Mouse (Mus musculus) kidney, postnatal 36 days (tissue): ENCODE results near the gene Myo16.

Experiments
- DNase-seq, 2 experiments: peaks; one replicate each; pipeline ENCODE4 v3.0.0; 2021 to 2022; ENCODE audit warnings: mixed read lengths in 2 of 2

Gene Myo16

DNA sequence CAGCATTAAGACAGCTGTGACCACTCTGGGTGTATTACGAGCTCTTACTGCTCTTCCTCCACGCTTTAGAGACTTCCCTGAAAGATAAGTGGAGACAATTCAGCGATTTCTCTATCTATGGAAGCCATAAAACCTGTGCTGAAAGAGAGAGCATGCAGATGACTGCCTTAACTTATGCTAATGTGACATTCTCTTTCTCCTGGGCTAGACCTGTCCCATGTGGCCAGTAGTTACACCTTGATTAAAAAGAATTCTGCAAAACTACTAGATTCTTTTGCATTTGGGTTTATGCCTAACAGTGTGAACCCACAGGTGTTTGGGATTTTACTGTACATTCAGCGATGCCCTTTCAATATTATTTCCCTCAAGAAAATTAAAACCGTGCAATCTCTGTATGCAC is 328.4 kb downstream of the Myo16 start:
- DNase-seq: no peak

DNA sequence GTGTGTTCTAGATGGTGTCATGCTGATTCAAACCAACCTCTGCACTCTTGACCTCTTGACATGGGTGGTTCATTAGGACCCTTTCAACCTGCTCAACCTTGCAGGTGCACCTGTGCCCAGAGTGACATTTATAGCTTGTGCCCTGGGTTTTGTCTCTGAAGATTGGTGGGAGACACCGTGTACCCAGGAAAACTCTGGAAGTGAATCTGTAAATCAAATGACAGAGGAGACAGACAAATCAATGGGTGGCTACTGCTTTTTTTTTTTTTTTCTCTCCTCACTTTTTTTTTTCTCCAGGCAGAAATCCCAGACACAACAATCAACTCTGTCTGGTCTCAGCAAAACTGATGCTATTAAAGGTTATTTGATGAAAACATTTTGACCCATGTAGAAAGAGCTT is 329.2 kb downstream of the Myo16 start:
- DNase-seq: no peak

DNA sequence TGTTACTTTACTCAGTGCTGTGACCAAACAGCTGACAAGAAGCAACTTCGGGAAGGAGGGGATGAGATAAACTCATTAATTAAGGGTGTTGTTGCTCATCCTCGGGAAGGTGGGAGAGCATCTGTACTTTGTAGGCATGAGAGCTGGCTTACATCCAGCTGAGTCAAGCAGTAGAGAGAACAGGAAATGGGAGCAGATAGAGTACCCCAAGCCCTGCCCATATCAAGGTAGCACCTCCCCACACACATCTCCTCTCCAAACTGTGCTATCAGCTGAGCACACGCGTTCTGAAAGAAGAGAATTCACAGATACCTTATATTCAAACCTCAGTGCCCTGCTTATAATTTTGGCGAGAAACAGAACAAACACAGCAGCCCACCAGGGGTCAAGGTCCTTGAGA is 330.1 kb downstream of the Myo16 start:
- DNase-seq: no peak

DNA sequence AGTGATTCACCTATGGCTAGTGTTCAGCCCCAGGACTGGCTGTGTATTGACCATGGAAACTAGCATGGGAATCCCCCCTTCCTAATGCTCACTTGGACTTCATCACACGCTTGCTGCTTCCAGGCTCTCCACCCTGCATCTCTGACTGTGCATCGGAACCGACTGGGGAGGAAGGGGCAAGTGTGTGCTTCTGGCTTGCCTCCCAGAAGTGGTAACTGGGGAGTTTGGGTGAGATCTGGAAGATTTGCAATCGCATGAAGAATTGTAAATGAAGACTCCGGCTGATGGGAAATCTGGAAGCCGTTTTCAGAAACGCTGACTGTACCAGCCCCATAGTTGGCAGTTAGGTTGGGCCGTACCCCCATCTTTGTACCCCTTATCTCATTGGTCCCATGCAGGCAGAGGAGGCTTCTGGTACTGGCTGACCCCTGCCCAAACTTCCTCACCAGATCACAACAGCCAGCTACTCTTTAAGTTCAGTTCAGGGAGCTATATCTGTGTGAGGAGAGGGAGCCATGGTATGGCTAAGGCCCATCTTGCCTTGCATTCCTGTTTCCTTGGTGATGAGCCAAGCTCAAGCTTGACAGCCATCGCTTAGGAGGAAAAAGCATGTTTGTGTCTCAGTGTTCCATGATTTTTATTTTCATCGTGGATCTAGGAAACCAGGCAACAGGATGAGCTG is 336.2 kb downstream of the Myo16 start:
- no peak for DNase-seq

DNA sequence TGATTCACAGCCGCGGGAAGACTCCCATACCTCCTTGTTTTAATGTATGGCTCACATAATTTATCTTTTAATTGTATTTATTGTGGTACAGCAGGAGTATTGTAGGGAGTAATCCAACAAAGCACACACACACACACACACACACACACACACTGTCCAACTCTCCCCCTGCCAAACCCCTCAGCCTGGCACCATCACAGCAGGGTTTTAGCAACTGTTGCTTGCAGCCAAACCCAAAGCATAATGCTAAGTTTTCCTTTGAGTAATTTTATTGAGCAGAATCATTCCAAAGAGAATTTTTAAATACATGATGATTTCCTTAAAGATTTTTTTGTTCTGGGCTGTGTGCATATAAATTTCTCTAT is 336.7 kb downstream of the Myo16 start:
- DNase-seq: no peak

DNA sequence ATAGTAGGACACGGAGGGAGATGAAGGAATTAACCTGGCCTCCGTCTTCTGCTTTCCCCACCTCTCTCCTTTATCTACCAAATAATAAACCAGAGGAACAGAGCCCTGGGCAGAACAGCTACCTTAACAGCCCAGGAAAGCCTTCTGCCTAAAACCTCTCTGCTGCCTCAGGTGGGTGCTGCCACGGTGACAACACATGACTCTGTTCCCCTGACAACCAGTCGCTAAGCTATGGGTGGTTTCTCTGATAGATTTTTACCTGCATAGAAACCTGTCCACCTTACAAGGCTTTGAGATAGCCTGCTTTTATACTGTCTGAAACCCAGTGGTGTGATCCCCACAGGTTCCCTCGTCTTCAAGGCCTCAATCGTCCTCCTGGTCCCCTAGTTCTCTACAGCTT is 337.2 kb downstream of the Myo16 start:
- no peak for DNase-seq

DNA sequence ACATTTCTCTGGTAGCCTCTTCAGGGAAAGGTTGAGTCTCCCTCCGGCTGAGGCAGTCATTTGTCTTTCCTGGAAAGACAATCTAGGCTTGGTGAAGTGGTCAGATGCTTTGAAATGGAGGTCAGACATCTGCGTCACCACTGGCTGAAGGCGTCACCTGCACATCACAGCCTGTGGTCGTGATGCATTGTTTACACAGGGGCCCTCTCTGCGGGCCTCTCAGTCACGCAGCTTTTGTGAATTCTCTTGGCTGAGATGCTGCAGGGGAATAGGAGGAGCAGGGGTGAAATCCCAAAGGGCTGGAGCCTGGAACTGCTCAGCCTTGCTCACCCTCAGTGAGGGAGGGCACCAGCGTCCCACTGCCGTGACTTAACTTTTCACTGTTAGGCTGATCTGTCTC is 346.1 kb downstream of the Myo16 start:
- DNase-seq: no peak

DNA sequence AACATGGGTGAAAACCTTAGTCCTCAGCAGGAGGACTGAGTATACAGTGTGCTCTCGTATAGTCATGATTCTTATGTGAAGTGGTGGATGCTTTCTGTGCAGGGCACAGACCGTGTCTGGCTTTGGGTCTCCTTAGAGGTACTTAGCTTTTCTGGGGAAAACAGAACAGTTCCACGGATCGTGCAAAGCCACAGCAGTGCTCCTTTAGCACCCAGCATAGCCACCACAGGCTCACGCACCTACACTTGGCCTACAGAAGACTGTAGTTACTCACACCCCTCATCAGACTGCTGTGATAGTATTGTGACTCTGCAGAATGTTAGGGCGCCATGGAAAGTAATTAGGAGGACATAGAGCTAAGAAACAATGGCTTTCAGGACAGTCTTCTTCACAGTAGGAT is 346.8 kb downstream of the Myo16 start:
- DNase-seq: no peak

DNA sequence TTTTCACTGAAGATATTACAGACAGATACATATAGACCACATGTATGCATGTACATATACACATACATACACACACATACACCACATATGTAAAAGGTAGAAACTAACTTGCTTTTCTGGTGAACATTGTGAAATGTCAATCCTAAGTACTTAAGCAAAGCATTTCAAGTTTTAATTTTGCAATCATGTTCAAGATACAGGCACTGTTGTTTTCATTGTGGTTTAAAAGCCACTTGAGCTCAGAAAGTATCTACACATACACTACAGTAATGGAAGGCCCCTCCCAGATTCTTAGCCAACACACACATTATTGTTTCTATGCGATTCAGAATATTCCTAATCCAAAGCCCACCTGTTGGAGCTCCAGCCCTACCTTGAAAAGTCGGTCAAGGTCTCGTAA is 348.0 kb downstream of the Myo16 start:
- DNase-seq: no peak

DNA sequence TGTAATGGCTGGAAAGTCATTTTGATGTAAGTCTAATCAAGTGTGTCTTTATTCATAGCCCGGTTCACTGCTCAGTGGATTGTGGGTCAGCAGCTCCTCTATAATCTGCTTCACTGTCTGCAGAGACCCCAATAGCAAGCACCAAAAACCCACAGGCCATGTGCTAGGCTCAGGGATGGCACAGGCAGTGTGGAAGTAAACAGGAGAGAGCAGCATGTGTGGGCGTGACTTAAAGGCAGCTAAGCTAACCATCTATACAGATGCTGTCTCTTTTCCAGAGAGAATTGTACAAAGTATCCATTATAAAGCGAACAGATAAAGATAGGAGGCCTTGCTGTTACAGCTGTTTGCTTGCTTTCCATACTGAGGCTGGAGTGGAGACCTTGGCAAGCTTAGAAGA is 358.4 kb downstream of the Myo16 start:
- DNase-seq: no peak

DNA sequence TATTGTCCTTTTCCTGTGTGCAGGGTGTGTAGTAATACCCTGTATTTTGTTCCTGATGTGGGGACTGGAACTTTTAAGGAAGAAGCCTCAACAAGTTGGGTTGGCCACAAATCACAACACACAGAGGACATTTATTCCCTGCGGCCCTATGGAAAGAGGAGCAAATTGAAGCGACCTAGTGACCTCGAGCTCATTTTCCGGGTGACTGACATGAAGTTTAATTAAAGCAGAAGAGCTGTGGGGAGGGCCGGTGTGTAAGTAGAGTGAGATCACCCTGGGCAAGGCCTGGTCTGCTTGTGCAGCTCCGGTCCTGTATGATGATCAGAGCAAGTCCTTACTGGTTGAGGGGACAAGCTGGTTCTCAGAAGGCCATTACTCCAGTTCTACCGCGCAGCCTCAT is 363.7 kb downstream of the Myo16 start:
- DNase-seq: no peak

DNA sequence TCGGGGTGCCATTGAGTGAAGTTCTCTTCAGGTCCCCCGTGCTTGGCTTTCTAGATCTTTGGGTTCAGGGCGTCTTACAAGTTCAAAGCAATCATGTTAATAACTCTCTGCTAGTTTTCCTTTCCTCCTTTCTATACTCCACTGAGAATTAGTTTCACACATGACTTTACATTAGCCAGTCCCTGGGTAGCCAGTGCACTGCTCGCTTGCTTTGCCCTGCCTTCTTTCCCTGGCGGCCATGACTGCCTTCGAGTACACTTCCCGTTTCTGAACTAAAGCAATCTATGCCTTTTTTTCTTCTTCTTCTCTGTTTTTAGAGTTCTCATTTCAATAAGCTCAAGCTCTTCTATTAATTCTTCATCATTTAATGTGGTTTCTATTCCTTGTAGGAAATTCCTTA is 365.6 kb downstream of the Myo16 start:
- no peak for DNase-seq

DNA sequence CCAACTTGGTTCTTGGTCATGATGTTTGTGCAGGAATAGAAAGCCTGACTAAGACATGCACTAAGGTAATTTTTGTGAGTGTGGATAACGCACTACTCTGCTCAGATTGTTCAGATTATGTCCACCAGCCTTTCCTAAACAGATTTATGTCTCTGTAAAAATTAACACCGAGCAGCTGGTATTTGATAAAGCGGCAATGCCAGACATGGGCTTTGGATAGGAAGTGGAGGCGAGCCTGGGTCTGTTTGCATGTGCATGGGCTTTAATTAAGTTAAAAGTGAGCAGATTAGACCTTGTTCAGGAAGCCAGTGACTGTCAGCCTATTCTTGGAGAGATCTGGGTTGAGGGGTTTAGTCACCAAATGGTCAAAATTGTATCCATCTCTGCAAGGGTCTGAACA is 367.8 kb downstream of the Myo16 start:
- no peak for DNase-seq

DNA sequence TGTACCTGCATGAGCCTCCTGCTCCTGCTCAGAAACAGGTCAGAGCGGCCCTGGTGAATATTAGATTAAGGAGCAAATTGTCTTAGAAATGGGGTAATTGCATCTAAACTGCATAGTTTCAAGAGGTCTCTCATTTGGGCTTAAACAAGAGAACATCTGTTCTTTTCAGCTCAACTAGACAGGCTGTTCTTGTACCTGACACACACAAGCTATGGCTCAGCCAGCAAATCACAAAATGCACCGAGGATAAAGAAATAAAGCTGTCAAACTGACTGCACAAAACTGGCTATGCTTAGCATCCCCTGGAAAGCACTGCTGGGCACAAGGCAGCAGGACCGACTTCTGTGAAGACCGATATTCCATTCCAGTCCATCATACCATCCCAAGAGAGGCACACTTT is 372.0 kb downstream of the Myo16 start:
- DNase-seq: no peak

DNA sequence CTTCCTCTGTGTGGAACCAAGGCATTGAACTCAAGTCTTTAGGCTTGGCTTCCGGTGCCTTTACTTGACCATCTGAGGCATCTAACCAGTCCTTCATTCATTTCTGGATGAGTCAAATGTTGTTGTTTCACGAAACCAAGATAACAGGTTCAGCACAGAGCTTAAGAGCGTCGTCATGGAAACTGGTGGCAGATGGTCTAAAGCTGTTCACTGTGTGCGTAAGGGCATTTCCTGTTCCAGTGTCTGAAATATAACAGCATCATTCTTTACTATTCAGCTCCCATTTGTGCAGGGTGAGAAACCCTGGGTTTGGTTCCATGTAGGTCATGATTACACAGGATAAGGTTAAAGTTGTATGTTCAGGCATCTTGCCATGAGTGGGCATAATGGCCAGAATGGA is 372.9 kb downstream of the Myo16 start:
- DNase-seq: no peak

DNA sequence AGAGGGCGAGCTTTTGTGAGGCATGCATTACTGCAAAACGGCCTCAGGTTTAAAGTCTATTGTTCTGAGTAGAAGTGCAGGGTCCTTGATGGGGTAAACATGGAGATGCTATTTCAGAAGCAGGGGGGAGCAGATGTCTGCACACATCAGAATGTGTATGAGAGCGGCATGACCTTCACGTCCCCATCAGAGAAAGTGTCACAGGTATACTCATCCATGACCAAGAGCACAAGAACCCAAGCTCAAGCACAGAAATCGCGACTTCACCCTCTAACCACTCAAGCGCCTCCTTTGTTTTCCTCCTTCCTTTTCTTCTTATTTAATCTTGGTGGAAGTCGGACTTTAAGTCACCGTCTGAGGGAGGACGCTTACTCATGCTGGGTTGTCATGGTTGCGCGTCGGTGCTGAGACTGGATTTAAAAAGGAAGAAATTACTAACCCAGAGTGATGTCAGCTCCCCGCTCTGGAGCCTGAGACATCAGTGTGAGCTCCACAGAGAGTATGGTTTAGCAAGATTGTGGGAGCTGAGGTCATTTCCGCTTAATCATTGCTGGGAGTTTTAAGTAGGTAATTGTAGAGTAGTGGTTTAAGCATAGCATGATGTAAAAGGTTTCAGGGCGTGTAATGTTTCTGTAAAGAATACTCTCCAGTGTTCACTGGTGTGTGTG is 381.0 kb downstream of the Myo16 start:
- no peak for DNase-seq

DNA sequence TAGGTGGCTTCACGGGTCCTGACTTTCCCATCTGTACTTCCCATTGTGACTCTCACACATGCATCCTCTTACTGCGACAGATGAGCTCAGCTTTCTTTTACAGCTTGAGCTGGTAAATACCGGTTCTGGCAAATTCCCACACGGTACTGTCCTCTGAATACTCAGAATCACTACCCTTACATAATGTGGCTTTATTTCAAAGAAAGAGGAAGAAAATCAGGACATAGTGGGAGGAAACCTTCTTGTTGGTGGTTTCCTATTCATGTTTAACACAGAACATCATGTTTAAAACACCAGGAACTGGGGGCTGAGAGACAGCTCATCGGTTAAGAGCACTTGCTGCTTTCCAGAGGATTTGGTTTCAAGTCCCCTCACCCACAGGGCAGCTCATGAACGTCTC is 384.6 kb downstream of the Myo16 start:
- no peak for DNase-seq

DNA sequence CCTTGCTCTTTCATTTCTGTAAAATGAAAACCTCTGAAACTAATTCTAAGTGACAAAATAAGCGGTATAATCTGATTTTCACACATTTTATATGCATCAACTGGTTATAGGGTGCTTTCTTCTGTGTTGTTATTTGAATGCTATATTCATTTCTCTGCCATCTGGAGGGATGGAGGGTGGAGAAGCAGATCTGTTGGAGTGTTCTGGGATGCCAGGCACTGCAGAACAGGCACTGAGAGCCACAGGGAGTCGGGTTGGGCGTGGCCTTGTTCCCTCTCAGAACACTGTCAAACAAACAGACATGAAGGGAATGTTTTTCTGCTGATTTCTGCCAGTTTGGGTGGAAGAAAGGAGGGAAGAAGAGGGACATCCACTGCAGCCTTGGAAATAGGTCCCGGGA is 386.0 kb downstream of the Myo16 start:
- no peak for DNase-seq

DNA sequence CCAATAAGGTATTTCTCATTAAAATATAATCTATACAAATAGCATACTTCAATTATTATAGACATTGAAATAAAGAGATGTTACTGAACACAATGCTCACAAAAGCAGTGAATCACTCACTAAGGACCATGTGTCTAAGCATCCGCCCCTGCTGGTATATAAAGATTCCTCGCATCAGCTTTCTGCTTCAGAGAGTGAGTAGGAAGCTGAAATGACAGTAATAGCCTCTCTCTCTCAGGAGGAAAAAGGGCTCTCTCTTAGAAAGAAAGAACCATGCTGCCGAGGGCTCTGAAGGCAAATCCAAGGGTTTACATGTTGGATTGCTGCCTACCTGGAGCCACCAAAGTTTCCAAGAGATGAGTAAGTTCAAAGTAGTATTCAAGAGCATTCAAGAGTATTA is 392.2 kb downstream of the Myo16 start:
- DNase-seq: no peak

DNA sequence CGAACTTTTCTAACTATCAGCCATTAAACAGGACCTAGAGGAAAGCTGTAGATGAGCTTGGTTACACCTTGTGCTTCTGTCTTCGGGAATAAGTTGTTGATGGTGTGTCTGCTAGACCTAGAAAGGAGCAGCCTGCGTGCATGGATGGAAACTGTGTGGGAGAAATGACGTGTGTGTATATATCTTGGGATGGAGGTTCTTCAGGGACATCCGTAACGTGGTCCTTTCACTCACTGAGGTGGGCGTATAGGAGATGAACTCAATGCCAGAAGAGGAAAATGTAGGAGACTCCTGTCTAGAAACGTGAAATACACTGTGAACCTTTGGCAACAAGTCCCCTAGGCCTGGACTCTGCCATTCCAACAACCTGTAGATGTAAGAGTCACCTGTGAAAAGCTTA is 392.8 kb downstream of the Myo16 start:
- DNase-seq: no peak

DNA sequence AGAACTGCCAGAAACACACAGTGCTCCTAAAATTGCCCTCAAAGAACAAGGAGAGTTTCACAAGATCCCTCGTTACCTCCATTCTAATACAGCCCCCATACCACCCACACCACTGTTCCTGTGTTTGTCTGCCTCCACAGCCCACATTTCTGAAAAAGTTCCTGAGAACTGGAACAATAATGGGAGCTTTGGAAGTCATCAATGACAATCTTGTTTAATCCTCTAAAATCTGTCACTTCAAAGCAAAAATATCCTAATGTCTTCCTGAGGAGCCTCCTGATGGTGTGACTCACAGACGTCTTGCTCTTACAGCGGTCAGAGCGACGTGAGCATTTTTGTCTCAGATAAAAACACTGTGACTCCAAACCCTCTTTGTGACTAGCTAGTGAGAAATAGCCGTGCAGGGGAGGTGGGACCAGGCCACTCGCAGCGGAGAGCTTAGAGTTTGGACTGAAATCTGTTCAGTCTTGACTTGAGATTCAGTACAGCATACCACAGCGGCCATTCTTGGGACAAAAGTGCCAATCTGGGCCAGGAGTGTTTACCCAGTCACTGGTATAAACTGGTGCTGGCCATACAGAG is 394.4 kb downstream of the Myo16 start:
- no peak for DNase-seq

DNA sequence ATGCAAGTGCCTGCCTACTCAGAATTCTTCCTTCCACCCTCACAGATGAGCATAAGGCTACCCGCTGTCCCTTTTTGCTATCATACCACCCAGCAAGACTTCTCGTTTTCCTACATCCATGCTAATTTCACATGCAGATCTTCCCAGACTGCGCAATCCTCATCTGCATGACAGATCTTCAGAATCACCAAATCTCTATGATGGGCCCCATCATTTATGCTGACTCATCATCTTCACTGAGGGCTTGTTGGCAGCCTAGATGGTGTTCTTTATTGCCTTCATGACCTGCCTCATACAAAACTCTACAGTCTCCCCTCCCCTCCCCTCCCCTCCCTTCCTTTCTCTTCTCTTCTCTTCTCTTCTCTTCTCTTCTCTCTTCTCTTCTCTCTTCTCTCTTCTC is 395.7 kb downstream of the Myo16 start:
- DNase-seq: no peak

DNA sequence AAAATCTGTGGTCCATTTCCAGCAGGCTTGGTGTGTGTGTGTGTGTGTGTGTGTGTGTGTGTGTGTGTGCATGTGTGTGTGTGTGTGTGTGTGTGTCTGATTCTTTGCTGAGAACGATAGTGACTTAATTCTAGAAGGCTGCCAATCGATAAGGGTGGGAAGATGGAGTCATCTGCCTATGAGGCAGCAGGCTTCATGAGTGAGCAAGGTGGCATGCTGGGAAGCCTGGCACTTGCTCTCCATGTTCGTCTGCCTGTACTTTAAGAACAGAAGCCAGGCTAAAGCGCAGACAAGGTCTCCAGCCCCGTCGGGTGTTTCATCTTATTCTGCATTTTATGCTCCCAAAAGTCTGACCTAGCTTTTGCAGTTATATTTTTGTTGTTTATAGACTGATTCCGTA is 404.2 kb downstream of the Myo16 start:
- no peak for DNase-seq

DNA sequence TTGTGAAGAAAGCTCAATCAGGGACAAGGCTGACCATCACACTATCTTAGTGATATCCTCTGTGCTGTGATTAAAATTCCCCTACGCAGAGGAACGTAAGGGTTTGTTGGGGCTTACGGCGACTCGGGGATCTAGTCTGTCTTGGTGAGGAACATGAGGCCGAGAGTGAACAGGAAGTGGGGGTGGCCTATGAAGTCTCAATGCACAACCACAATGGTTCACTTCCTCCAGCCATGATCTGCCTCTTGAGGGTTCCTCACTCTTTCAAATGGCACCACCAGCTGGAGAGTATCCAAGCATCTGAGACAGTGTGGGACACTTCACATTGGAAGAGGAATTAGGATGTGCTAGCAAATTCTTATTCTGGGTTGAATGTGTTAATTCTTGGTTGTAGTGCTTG is 405.8 kb downstream of the Myo16 start:
- no peak for DNase-seq

DNA sequence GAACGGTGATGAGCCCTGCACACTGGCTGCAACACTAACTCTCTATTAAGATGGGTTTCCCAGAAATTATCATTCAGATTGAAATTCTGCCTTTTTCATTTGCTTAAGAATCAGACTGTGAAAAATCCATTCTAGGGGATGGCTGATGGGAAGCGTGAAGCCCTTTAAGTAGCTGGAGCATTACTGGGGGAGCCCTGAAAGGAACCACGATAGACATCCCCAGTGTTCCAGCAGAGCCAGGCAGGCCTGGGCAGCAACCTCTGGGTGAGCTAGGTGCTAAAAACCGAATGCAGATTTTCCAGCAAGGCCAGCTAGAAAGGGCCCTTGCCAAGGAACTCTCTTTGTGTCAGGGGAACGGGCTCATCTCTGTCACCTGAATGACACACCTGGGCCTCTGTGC is 407.9 kb downstream of the Myo16 start:
- DNase-seq: no peak
